In the genomic region with DNA sequence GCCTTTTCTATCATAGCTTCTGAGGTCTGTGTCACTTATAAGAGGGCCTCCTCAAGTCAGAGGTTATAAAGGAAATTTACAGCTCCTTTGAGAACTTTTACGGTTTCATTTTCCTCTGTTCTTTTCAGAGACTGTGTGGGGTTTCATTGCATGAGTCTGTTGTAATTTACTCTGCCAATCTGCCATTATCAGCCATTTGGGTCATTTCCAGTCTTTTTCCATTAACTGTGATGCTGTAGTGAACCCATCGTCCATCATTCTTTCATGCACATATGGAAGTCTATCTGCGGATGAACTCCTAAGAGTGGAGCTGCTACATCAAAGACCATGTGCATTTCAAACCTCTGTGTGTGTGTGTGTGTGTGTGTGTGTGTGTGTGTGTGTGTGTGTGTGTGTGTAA, we compare ENCODE assay signal across 20 mouse cellular contexts.
"Had no signal": no experiment of that assay in that cellular context is flagged by ENCODE, and none has a peak within 500 bp of the region (broad histone marks: within the 10 kb centered on the region; RNA-seq: fewer than 3 reads in every experiment).

No protein-coding gene starts in this region.

- H3K4me3 ChIP-seq: left cerebral cortex, adult 2 months; limb, embryonic 13.5 days; liver, embryonic 13.5 days; lung, embryonic 15.5 days; midbrain, embryonic 12.5 days; midbrain, embryonic 15.5 days had no signal

- H3K27me3 ChIP-seq: limb, embryonic 13.5 days; liver, embryonic 13.5 days; lung, embryonic 15.5 days; midbrain, embryonic 12.5 days; midbrain, embryonic 15.5 days had no signal

- H3K27ac ChIP-seq: left cerebral cortex, adult 2 months; limb, embryonic 13.5 days; liver, embryonic 13.5 days; lung, embryonic 15.5 days; macrophage; midbrain, embryonic 12.5 days; midbrain, embryonic 15.5 days; stomach, postnatal 0 days had no signal

- H3K4me2 ChIP-seq: limb, embryonic 13.5 days; liver, embryonic 13.5 days; lung, embryonic 15.5 days; midbrain, embryonic 12.5 days; midbrain, embryonic 15.5 days had no signal

- H3K9me3 ChIP-seq: limb, embryonic 13.5 days; liver, embryonic 13.5 days; lung, embryonic 15.5 days; midbrain, embryonic 12.5 days; midbrain, embryonic 15.5 days had no signal

- DNase-seq: kidney, adult 2 months; kidney, postnatal 10 days; kidney, postnatal 36 days; layer of hippocampus, postnatal 36 days; liver, embryonic 13.5 days; lung, postnatal 14 days; right cerebral cortex, adult 18-20 months; right cerebral cortex, postnatal 14 days; right cerebral cortex, postnatal 4 days; thymus, adult 2 months; thymus, postnatal 14 days; thymus, postnatal 4 days had no signal

- H3K4me1 ChIP-seq: liver, embryonic 13.5 days; midbrain, embryonic 12.5 days; midbrain, embryonic 15.5 days had no signal

- H3K36me3 ChIP-seq: limb, embryonic 13.5 days; liver, embryonic 13.5 days; lung, embryonic 15.5 days; midbrain, embryonic 12.5 days; midbrain, embryonic 15.5 days had no signal

- H3K9ac ChIP-seq: limb, embryonic 13.5 days; liver, embryonic 13.5 days; lung, embryonic 15.5 days; midbrain, embryonic 12.5 days; midbrain, embryonic 15.5 days had no signal

- ATAC-seq: intestine, postnatal 0 days; midbrain, embryonic 15.5 days had no signal
